Mouse (Mus musculus) cortical plate, adult 2 months (tissue): ENCODE data around the gene Pecam1.

Experiments
- CTCF ChIP-seq: fragments of 200-500 bp; IDR thresholded peaks from 2 replicates; pipeline ENCODE4 v1.5.1; 2011; ENCODE audit warnings: mild to moderate bottlenecking, control low read depth, low read length; ENCODE audit not compliant: insufficient read depth; ENCODE audit errors: extremely low read depth
- POLR2A ChIP-seq: fragments of 200-500 bp; IDR thresholded peaks from 2 replicates; pipeline ENCODE4 v1.6.1; 2011; ENCODE audit warnings: mild to moderate bottlenecking, low read length, control low read depth; ENCODE audit not compliant: insufficient read depth; ENCODE audit errors: extremely low read depth

DNA sequence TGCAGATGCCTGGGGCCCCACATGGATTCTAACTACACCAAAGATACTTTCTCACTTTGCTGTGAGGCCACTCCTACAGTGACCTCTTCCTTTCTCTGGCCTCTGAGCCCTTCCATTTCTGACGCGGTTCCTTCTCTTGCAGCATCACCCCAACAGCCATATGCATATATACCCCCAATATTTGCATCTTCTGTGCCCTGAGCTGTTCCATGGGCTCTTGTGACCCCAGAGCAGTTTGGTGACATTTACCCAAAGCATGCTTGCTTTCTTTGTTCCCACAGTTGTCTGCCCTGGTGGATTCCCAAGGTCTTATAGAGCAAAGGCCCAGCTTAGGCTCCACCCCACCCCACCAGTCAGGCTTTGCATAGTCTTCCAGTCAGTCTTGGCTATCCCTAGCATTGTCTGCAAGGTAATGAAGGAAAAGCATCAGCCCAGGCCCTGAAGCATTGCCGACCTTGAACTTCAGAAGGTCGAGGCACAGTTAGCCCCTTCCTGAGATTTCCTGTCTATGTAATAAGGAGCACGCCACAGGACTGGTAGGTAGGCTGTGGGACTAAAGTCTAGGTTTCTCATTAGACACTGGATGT lies 77.4 kb downstream of the Pecam1 start:
- no peak for TF ChIP-seq CTCF
- TF ChIP-seq POLR2A = no peak
